Mouse (Mus musculus): Measurements from ENCODE around the gene Zfp873.
"Not testable (repeated sequence)": the region's sequence is repeated elsewhere in the genome, so short reads cannot be mapped to it uniquely, and the experiment has no call there.

The Zfp873 gene

DNA sequence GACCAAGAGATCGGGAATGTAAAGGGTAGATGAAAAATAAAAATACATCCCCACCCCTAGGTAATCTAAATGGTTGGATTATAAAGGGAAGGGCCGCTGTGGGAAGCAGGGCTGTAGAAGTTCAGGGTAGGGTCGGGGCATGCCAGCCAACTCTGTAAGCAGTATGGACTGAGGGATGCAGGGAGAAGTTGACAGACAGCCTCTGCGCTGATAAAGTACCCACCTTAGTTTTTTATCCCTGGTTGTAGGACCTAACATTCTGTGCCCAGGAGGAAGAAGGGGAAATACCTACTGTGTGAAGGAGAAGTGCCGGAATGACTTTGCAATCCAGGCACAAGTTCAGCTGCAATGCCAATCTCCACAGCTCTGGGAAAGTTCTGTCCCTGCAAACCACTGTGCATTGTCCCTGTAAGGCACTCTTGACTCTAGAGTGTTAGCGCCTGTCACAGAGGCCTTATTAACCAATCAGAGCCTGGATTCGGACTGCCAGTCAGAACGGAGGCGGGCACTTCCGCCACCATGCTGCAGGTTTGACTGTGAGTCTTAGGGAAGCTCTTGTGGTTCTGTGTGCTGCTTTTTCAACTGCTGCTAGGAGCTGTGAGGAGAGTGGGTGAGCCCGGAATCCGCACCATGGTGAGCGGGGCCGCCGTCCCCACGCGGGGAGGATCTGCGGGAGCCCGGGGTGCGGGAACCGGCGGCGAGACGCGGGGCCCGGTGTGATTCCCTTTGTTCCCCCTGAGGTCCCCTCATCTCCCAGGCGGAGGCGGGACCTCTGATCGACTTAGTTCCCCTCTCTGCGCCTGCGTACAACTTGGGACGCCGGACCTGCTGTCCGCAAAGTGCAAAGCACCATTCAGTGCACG is at the start of gene Zfp873:
Gene Zfp873, plus strand, starts transcription at position 527 of the 863 bp plus-strand sequence.
- DNase-seq (ENCODE audit: low spot score): peak; percentile 96

DNA sequence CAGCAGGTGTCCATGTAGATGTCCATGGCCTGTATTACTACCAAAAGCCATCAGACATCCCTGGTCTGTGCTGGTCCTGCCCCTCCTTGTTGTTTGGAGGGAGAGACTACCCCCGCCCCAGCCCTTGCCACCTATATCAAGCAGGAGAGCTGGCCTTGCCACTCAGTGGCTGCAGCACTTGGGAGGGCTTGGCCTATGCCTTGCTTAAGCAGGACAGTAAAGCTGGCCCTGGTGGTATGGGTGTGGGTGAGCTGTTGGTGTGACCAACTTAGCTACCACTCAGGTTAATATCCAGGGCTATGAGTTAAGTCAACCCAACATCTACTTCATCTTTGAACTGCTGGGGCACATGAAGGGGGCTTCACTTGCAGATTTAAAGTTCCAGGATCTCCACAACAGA is 44.7 kb upstream of the Zfp873 start:
- DNase-seq (ENCODE audit: low spot score): not testable (repeated sequence)

DNA sequence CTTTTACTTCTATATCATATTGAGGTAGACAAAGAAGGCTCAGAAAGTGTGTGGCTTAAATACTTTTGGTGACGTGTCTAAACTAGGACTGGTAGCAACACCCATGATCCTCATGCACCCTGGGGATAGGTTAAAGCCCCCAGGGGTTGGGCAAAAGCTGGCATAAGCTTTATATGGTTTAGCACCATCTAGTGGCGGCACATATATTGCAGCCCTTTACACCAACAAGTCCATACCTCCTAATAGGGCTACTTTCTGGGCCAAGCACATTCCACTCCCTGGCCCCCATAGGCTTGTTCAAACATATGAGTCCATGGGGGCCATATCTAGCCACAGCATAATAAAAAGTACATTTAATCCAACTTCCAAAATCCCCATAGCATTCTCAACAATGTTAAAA is 43.1 kb upstream of the Zfp873 start:
- not testable (repeated sequence) for DNase-seq (ENCODE audit: low spot score)

DNA sequence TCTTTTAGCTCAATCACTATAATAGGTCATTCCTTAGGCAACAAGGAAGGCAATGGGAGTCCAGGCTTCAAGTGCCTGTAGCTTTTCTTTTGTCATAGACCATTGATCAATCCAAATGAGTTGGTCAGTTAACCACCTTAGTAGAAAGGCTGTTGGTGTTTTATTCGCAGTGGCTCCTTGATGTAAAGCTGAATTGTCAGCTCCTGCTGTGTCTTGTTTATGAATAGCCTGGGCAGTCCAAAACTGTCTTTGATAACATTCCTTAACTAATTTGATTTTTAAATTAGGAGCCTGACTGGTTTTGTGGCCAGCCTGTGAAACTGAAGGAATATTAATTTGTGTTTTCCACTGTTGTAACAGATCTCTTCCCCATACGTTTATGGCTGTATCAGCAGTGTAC is 5.7 kb upstream of the Zfp873 start:
- DNase-seq (ENCODE audit: low spot score): no peak

DNA sequence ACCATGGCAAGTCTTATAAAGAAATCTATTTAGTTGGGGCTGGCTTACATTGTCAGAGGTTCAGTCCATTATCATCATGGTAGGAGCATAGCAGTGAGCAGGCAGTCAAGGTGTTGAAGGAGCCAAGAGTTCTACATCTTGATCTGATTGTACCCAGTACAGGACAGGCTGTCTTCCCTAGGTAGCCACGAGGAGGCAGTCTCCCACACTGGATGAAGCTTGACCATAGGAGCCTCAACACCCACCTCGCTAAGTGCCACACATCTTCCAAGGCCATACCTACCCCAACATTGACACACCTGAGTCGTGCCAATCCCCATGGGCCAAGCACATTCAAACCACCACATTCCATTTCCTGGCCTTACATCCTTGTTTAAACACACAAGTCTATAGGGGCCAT is 1.3 kb upstream of the Zfp873 start:
- DNase-seq (ENCODE audit: low spot score): no peak

- DNase-seq (ENCODE audit: low spot score): not testable (repeated sequence)
Observed at GRCm38 (mm10) chr10:82048460-82048804, 509 bp downstream of the Zfp873 start.

GRCm38 (mm10) chr10:82082728-82083621 is 35.1 kb downstream of the Zfp873 start, which contains the start of gene BC024063:
Gene BC024063 (plus strand): TSS chr10:82083353.
- DNase-seq (ENCODE audit: low spot score): peak; percentile 83

DNA sequence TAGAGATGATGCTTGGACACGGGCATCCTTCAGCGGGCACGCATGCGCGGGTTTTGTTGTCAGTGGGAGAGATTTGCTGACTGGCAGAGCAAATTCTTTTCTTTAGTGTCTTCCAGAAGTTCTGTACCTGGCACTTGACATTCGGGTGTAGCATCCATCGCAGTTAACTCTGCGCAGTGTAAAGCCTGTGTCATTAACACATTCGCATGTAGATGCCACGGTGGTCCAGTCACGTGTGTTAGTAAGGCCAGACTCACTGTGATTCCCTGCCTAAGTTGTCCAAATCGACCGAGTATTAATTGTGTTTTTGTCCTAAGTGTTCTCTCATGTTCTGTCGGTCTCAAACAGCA is 35.7 kb downstream of the Zfp873 start:
- not testable (repeated sequence) for DNase-seq (ENCODE audit: low spot score)
